Mouse (Mus musculus) embryonic fibroblast, embryonic 13.5 days (primary cell): ENCODE measurements around the gene Slc22a23.

Experiments used
- CTCF ChIP-seq: IDR thresholded peaks from 2 replicates; pipeline ENCODE4 v1.5.1; 2011; ENCODE audit warnings: mild to moderate bottlenecking, control low read depth, low read length, moderate library complexity, borderline replicate concordance; ENCODE audit not compliant: insufficient read depth
- POLR2A ChIP-seq: IDR thresholded peaks from 2 replicates; pipeline ENCODE4 v1.6.1; 2011; ENCODE audit warnings: low read depth, mild to moderate bottlenecking, control low read depth, low read length, moderate library complexity

- TF ChIP-seq POLR2A (no peak), CTCF (no peak)
These were observed 211.5 kb downstream of the Slc22a23 start for GRCm38 (mm10) chr13:34133326-34134071.
